ENCODE assay signal across 8 mouse cellular contexts in the genomic region with DNA sequence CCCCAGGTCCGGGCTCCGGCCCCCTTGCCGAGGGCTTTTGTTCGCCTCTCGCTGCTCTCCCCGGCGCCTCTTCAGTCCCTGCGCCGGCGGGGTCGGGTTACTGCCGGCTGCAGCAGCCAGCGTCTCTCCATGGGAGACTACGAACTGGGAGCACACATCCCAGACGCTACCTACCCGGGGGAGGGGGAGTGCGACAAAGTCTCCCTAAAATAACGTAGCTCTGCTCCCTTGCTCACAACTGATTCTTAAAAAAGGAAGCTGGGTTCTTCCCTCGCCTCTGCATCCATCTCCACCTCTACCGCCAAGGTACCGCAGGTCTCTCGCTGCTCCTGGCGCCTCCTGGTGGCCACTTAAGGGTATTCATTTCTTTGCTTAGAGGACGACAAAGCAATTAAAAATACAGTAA. TPM values are rescaled to one million over a fixed set of nuclear protein-coding genes. Genes with fewer than 3 reads are reported as not detected.
DNase-seq lines count a peak whose midpoint lies in the region; ATAC-seq and TF ChIP-seq lines count a peak whose summit lies in the region.

TSS of gene Ccdc177 (minus strand) at position 292 of the 406 bp plus-strand sequence.

- peak; percentile 33 for DNase-seq in CH12.LX (ENCODE audit: extremely low read depth)
- peak; percentile 72 for DNase-seq in c-Kit-positive CD71-positive TER-119-positive erythroid progenitor cells, embryonic 14.5 days (ENCODE audit: low spot score)
- DNase-seq in heart, postnatal 0 days (ENCODE audit: low spot score), result peak; percentile 74
- DNase-seq in kidney, postnatal 25 days, result peak; percentile 81 to 87
- DNase-seq in telencephalon, adult 2 months (ENCODE audit: low read depth, low spot score), result peak; percentile 94

- H3K27me3 ChIP-seq in CH12.LX (replicated peaks), result peaks cover 3% of the 10 kb centered on the region
- H3K27me3 ChIP-seq in forebrain, embryonic 13.5 days, result no peaks in the 10 kb centered on the region
- peaks cover 69% of the 10 kb centered on the region for H3K27me3 ChIP-seq in heart, postnatal 0 days (ENCODE audit: control insufficient read depth, insufficient read depth, low read length)
- H3K27me3 ChIP-seq in liver, embryonic 12.5 days (replicated peaks), result peaks cover 86% of the 10 kb centered on the region
- peaks cover 27% of the 10 kb centered on the region for H3K27me3 ChIP-seq in neural tube, embryonic 12.5 days (replicated peaks)

- no peaks in the 10 kb centered on the region for H3K4me1 ChIP-seq in CH12.LX (ENCODE audit: control insufficient read depth in 1 of 2, insufficient read depth in 2 of 2)
- peaks cover 16% of the 10 kb centered on the region for H3K4me1 ChIP-seq in forebrain, embryonic 13.5 days
- H3K4me1 ChIP-seq in heart, postnatal 0 days (ENCODE audit: control insufficient read depth, insufficient read depth), result peaks cover 28% of the 10 kb centered on the region
- peaks cover 25% of the 10 kb centered on the region for H3K4me1 ChIP-seq in liver, embryonic 12.5 days
- peaks cover 26% of the 10 kb centered on the region for H3K4me1 ChIP-seq in neural tube, embryonic 12.5 days

- H3K27ac ChIP-seq in CH12.LX (ENCODE audit: insufficient read depth, low read depth), result no peak within 1 kb of the TSS
- H3K27ac ChIP-seq in forebrain, embryonic 13.5 days, result peak within 1 kb of the TSS; percentile 98
- no peak within 1 kb of the TSS for H3K27ac ChIP-seq in heart, postnatal 0 days (ENCODE audit: low read depth)
- H3K27ac ChIP-seq in liver, embryonic 12.5 days, result no peak within 1 kb of the TSS
- peak within 1 kb of the TSS; percentile 82 for H3K27ac ChIP-seq in neural tube, embryonic 12.5 days

- ATAC-seq in forebrain, embryonic 13.5 days, result peak; percentile 80
- no peak for ATAC-seq in heart, postnatal 0 days (ENCODE audit: insufficient read depth, low read depth)
- no peak for ATAC-seq in liver, embryonic 12.5 days
- peak; percentile 43 for ATAC-seq in neural tube, embryonic 12.5 days (ENCODE audit: low FRiP score, low read depth)

- no peaks in the 10 kb centered on the region for H3K36me3 ChIP-seq in CH12.LX (replicated peaks in 1 of 2; ENCODE audit: control insufficient read depth in 1 of 2, insufficient read depth in 1 of 2, low read length in 1 of 2)
- H3K36me3 ChIP-seq in forebrain, embryonic 13.5 days (ENCODE audit: poor library complexity, severe bottlenecking), result peaks cover 38% of the 10 kb centered on the region
- no peaks in the 10 kb centered on the region for H3K36me3 ChIP-seq in heart, postnatal 0 days (replicated peaks; ENCODE audit: control insufficient read depth, insufficient read depth, low read length)
- no peaks in the 10 kb centered on the region for H3K36me3 ChIP-seq in liver, embryonic 12.5 days
- H3K36me3 ChIP-seq in neural tube, embryonic 12.5 days, result peaks cover 31% of the 10 kb centered on the region

- H3K79me2 ChIP-seq in CH12.LX (replicated peaks; ENCODE audit: control insufficient read depth, extremely low read depth, insufficient read depth, poor library complexity, severe bottlenecking), result no peaks in the 10 kb centered on the region

- H3K9ac ChIP-seq in CH12.LX (ENCODE audit: insufficient read depth, low read depth), result no peak within 1 kb of the TSS
- H3K9ac ChIP-seq in forebrain, embryonic 13.5 days, result peak within 1 kb of the TSS; percentile 94
- no peak within 1 kb of the TSS for H3K9ac ChIP-seq in heart, postnatal 0 days (replicated peaks; ENCODE audit: low read depth, low read length)
- no peak within 1 kb of the TSS for H3K9ac ChIP-seq in liver, embryonic 12.5 days
- peak within 1 kb of the TSS; percentile 80 for H3K9ac ChIP-seq in neural tube, embryonic 12.5 days

- H3K4me3 ChIP-seq in CH12.LX (replicated peaks in 1 of 3; ENCODE audit: low read depth in 2 of 3, low read length in 2 of 3, poor library complexity in 1 of 3), result no peak within 1 kb of the TSS
- peak within 1 kb of the TSS; percentile 71 for H3K4me3 ChIP-seq in forebrain, embryonic 13.5 days
- H3K4me3 ChIP-seq in heart, postnatal 0 days (ENCODE audit: low read depth, low read length), result peak within 1 kb of the TSS; percentile 59
- H3K4me3 ChIP-seq in liver, embryonic 12.5 days, result no peak within 1 kb of the TSS; the same call in 1 of the 2 replicates
- H3K4me3 ChIP-seq in neural tube, embryonic 12.5 days, result peak within 1 kb of the TSS; percentile 59

- TF ChIP-seq EP300 in CH12.LX (IDR thresholded peaks at IDR 0.05; ENCODE audit: low read length), result no peak
- TF ChIP-seq EP300 in heart, postnatal 0 days (IDR thresholded peaks at IDR 0.05; ENCODE audit: low read depth), result no peak

- in situ Hi-C loops in CH12.LX (cut with MboI; ENCODE audit: low pct_ligation_motif_present, low pct_unique_long_range_greater_than_20kb, low sequenced_read_pairs), result no loop called here

- WGBS in forebrain, embryonic 13.5 days, result under 1% methylated on average over 24 of the region's 24 CpGs
- under 1% methylated on average over 24 of the region's 24 CpGs for WGBS in heart, postnatal 0 days
- under 1% methylated on average over 24 of the region's 24 CpGs for WGBS in liver, embryonic 12.5 days (ENCODE audit: insufficient replicate concordance)
- under 1% methylated on average over 24 of the region's 24 CpGs for WGBS in neural tube, embryonic 12.5 days

- TF ChIP-seq POLR2A in CH12.LX (IDR thresholded peaks at IDR 0.05; ENCODE audit: low read depth, low read length), result no peak

- peak; percentile 32 for TF ChIP-seq RAD21 in CH12.LX (IDR thresholded peaks at IDR 0.05; ENCODE audit: low read depth, low read length)

- dilution Hi-C loops in CH12.LX (cut with MboI; ENCODE audit: extremely low pct_ligation_motif_present, extremely low pct_unique_long_range_greater_than_20kb, low sequenced_read_pairs), result no loop called here

- peaks cover 31% of the 10 kb centered on the region for H3K9me3 ChIP-seq in CH12.LX (replicated peaks; ENCODE audit: low read length)
- H3K9me3 ChIP-seq in forebrain, embryonic 13.5 days (replicated peaks), result peaks cover 38% of the 10 kb centered on the region
- H3K9me3 ChIP-seq in heart, postnatal 0 days (replicated peaks; ENCODE audit: control insufficient read depth, low read length), result no peaks in the 10 kb centered on the region
- no peaks in the 10 kb centered on the region for H3K9me3 ChIP-seq in liver, embryonic 12.5 days (replicated peaks)
- 0 out of 2 replicates have a peak, but pooled peaks cover 5% of the 10 kb centered on the region for H3K9me3 ChIP-seq in neural tube, embryonic 12.5 days

- no peak within 1 kb of the TSS; the same call in 1 of the 2 replicates for H3K4me2 ChIP-seq in CH12.LX (ENCODE audit: insufficient read depth, low read depth, poor library complexity, severe bottlenecking)
- H3K4me2 ChIP-seq in forebrain, embryonic 13.5 days, result peak within 1 kb of the TSS; percentile 70
- peak within 1 kb of the TSS; percentile 56 for H3K4me2 ChIP-seq in heart, postnatal 0 days (ENCODE audit: low read depth, low read length)
- peak within 1 kb of the TSS; percentile 41 for H3K4me2 ChIP-seq in liver, embryonic 12.5 days
- peak within 1 kb of the TSS; percentile 79 for H3K4me2 ChIP-seq in neural tube, embryonic 12.5 days (replicated peaks)

- TF ChIP-seq CTCF in CH12.LX (conservative IDR thresholded peaks at IDR 0.05 in 1 of 2, IDR thresholded peaks at IDR 0.05 in 1 of 2; ENCODE audit: low read depth in 2 of 2, low read length in 2 of 2), result peak in 1 of 2 experiments; percentile 67; a peak in 2 of 4 replicates
- TF ChIP-seq CTCF in heart, postnatal 0 days (IDR thresholded peaks at IDR 0.05; ENCODE audit: low read depth), result peak; percentile 85

TF ChIP-seq in CH12.LX, 34 proteins besides CTCF, POLR2A, EP300 and RAD21:
- no peak for TF ChIP-seq BHLHE40 (IDR thresholded peaks at IDR 0.05; ENCODE audit: low read depth, low read length)
- 0 out of 2 replicates have a peak, but pooled peaks have one; percentile 21 for TF ChIP-seq NELFE (IDR thresholded peaks at IDR 0.05; ENCODE audit: low read depth, low read length)
- peak; percentile 56 for TF ChIP-seq SMC3 (IDR thresholded peaks at IDR 0.05; ENCODE audit: low read depth, low read length)

RNA-seq across cellular contexts. Expression of gene Ccdc177, which starts in this region (rescaled TPM):
- total RNA-seq in CH12.LX (2012; rRNA removed) (not detected in 2 replicates), CH12.LX (2014; rRNA removed) (not detected in 2 replicates)
- polyA plus RNA-seq in CH12.LX (2012; ENCODE audit: insufficient read length, low read depth), result not detected in 2 replicates
- polyA plus RNA-seq in forebrain, embryonic 13.5 days (2015; fragmentation: Nextera tagmentation; extraction: Ambion mirVana), result 4.6 and 4.7 TPM in 2 replicates
- total RNA-seq in heart, postnatal 0 days (2014; rRNA removed; ENCODE audit: low replicate concordance), result 0.31 TPM in 1 of 2 replicates, not detected in the other
- polyA plus RNA-seq in heart, postnatal 0 days (2015; fragmentation: Nextera tagmentation; extraction: Ambion mirVana), result not detected in 2 replicates
- polyA plus RNA-seq in liver, embryonic 12.5 days (2016; fragmentation: Nextera tagmentation; extraction: Ambion mirVana), result not detected in 2 replicates
- polyA plus RNA-seq in neural tube, embryonic 12.5 days (2016; fragmentation: Nextera tagmentation; extraction: Ambion mirVana), result 4.2 and 4.7 TPM in 2 replicates

Comparison
In these comparisons a context has a peak if more than half of its experiments do, and no peak if none do; other contexts are left out.
1. Peak in DNase-seq in CH12.LX; RNA of the gene not detected or under 1 TPM.
2. Peak in DNase-seq, H3K4me3 ChIP-seq and H3K4me2 ChIP-seq in heart, postnatal 0 days; RNA of the gene not detected or under 1 TPM.
3. DNase-seq: peak in every context shown above with its lines; median percentile 94 in telencephalon, adult 2 months; 84 in kidney, postnatal 25 days; 74 in heart, postnatal 0 days; 72 in c-Kit-positive CD71-positive TER-119-positive erythroid progenitor cells, embryonic 14.5 days; 33 in CH12.LX.
4. H3K27ac ChIP-seq: peak in forebrain, embryonic 13.5 days (single experiment) and neural tube, embryonic 12.5 days (single experiment); none in CH12.LX (single experiment), heart, postnatal 0 days (single experiment) and liver, embryonic 12.5 days (single experiment).
5. H3K4me3 ChIP-seq: peak in forebrain, embryonic 13.5 days (single experiment) and neural tube, embryonic 12.5 days (single experiment); none in CH12.LX (0 of 3) and liver, embryonic 12.5 days (single experiment).
6. H3K9ac ChIP-seq: peak in forebrain, embryonic 13.5 days (single experiment) and neural tube, embryonic 12.5 days (single experiment); none in CH12.LX (single experiment), heart, postnatal 0 days (single experiment) and liver, embryonic 12.5 days (single experiment).
7. ATAC-seq: peak in forebrain, embryonic 13.5 days (single experiment) and neural tube, embryonic 12.5 days (single experiment); none in heart, postnatal 0 days (single experiment) and liver, embryonic 12.5 days (single experiment).